Mouse (Mus musculus) forebrain, embryonic 13.5 days (tissue): Measurements from ENCODE around the gene Vmn1r81. TPM values are rescaled to one million over a fixed set of nuclear protein-coding genes. Genes with fewer than 3 reads are reported as not detected.

Experiments used
- ATAC-seq: fragments of 200-750 bp; cut with Nextera tagmentation; 2 replicates; pipeline ENCODE4 v1.8.0; 2017
- H3K27ac ChIP-seq: fragments of 300-500 bp; sonication (generic); 2 replicates; pipeline ENCODE4 v1.5.1; 2015; ENCODE audit warnings: inconsistent platforms, mild to moderate bottlenecking, moderate library complexity
- H3K27me3 ChIP-seq: fragments of 300-500 bp; sonication (generic); 2 replicates; pipeline ENCODE4 v1.6.1; 2015; ENCODE audit warnings: mild to moderate bottlenecking, inconsistent platforms
- H3K36me3 ChIP-seq: fragments of 300-500 bp; sonication (generic); 2 replicates; pipeline ENCODE4 v1.6.1; 2015; ENCODE audit warnings: mild to moderate bottlenecking, inconsistent platforms; ENCODE audit not compliant: poor library complexity, severe bottlenecking
- H3K4me1 ChIP-seq: fragments of 300-500 bp; sonication (generic); 2 replicates; pipeline ENCODE4 v1.6.1; 2015; ENCODE audit warnings: inconsistent platforms
- H3K4me2 ChIP-seq: fragments of 300-500 bp; sonication (generic); 2 replicates; pipeline ENCODE4 v1.6.1; 2015; ENCODE audit warnings: inconsistent platforms, mild to moderate bottlenecking, moderate library complexity
- H3K4me3 ChIP-seq: fragments of 300-500 bp; sonication (generic); 2 replicates; pipeline ENCODE4 v1.5.1; 2015; ENCODE audit warnings: mild to moderate bottlenecking, inconsistent platforms
- H3K9ac ChIP-seq: fragments of 300-500 bp; sonication (generic); 2 replicates; pipeline ENCODE4 v1.6.1; 2015; ENCODE audit warnings: mild to moderate bottlenecking, inconsistent platforms
- H3K9me3 ChIP-seq: fragments of 300-500 bp; sonication (generic); replicated peaks from 2 replicates; pipeline ENCODE4 v1.6.1; 2016; ENCODE audit warnings: inconsistent platforms
- WGBS: fragments of 180-500 bp; shearing (Covaris S2); methylation state at CpG from one replicate; pipeline ENCODE4 v1.1.7; 2015; 5-methylcytosine and 5-hydroxymethylcytosine counted together
- polyA plus RNA-seq: library from polyadenylated mRNA; unstranded; fragments of >200 nt; fragmentation: Nextera tagmentation; extraction: Ambion mirVana; gene quantifications from 2 replicates; pipeline ENCODE4 v1.2.1, GENCODE M21; 2015

Gene Vmn1r81
- polyA plus RNA-seq, result not detected in 2 replicates

DNA sequence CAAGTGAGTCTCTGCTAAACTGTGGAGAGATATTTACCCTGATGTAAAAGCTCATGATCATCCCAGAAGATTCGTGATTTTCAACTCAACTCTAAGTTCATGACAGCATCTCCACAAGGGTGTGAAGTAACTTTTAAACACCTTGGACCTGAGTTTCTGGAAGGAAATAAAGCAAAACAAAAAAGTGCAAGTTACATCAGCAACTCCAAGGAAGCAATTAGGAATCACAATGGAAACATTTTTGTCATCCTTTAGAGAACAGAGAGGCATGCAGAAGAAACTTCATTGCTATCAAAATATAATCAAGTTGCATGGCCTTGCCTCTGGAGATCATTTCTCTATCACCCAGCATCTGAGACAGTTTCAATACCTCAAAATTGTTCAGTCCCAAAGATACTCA is at the start of gene Vmn1r81:
Gene Vmn1r81 (minus strand): TSS at position 101 of the 400 bp plus-strand sequence.
- ATAC-seq, result no peak
- WGBS, result 67% methylated on average over 1 of the region's 1 CpGs
- H3K27ac ChIP-seq, result no peak within 1 kb of the TSS

DNA sequence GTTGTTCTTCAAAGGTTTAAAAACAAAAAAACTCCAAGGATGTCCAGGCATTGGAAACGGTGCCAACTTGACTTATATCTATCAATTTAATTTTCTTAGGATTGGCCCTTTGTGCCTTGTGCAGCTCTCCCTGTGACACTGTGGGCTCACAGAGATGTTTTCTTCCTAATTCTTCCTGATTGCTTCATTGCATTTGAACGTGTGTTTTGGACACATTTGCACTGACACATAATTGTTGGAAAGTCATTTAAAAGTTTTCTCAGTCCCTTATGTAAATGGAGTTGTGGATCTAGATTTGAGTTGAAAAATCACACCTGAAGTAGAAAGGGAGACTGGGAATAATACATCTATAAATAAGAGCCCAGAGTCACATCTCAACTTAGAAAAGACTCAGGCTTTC is 32.1 kb upstream of the Vmn1r81 start, which contains the start of gene Vmn1r82:
Gene Vmn1r82 (plus strand): TSS at position 301 of the 400 bp plus-strand sequence.
- H3K4me3 ChIP-seq, result no peak within 1 kb of the TSS
- no peak within 1 kb of the TSS for H3K9ac ChIP-seq
- no peak for ATAC-seq
- H3K4me1 ChIP-seq, result no peaks in the 10 kb centered on the region
- H3K9me3 ChIP-seq, result peaks cover 14% of the 10 kb centered on the region
- no peaks in the 10 kb centered on the region for H3K36me3 ChIP-seq
- H3K27me3 ChIP-seq, result no peaks in the 10 kb centered on the region
- WGBS, result 69% methylated on average over 2 of the region's 2 CpGs
- H3K27ac ChIP-seq, result no peak within 1 kb of the TSS
- no peak within 1 kb of the TSS for H3K4me2 ChIP-seq

More for the DNA sequence above, at the start of gene Vmn1r81:
- Histone ChIP-seq H3K4me2 (no peak within 1 kb of the TSS), H3K9ac (no peak within 1 kb of the TSS), H3K4me3 (no peak within 1 kb of the TSS), H3K27me3 (no peaks in the 10 kb centered on the region), H3K4me1 (no peaks in the 10 kb centered on the region), H3K9me3 (peaks cover 17% of the 10 kb centered on the region), H3K36me3 (no peaks in the 10 kb centered on the region)

DNA sequence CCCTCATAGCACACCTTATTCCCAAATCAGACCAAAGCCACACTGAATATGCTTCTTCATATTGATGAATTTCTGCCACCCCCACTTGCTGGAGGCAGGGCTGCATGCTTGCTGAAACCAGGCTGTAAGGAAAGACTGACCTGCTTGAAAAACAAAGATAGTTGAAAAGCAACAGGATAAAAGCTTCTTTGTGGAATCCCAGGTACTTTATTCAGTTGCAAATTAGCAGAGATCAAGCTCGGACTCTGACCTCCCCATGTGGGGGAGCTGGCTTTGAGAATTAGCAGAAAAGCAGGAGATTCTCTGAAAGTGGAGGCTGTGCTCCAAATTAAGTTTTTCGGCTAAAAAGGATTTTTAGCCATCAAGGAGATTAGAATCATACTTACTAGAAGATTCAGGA is 63.9 kb downstream of the Vmn1r81 start:
- Histone ChIP-seq H3K36me3 (no peaks in the 10 kb centered on the region), H3K27ac (no peak overlapping the region), H3K27me3 (no peaks in the 10 kb centered on the region), H3K4me2 (no peak overlapping the region), H3K4me1 (no peaks in the 10 kb centered on the region), H3K9ac (no peak overlapping the region), H3K4me3 (no peak overlapping the region), H3K9me3 (peaks cover 13% of the 10 kb centered on the region)
- ATAC-seq, result no peak
- WGBS, result 53% methylated on average over 2 of the region's 2 CpGs

Other genes with a start within 250 kb of the Vmn1r81 start
- gene Vmn1r77, start 231.5 kb downstream of the Vmn1r81 start, polyA plus RNA-seq, result not detected in 2 replicates
- gene Vmn1r78, start 118.0 kb downstream of the Vmn1r81 start, polyA plus RNA-seq, result not detected in 2 replicates
- gene Vmn1r79, start 97.0 kb downstream of the Vmn1r81 start, polyA plus RNA-seq, result not detected in 2 replicates
- not detected in 2 replicates for gene Vmn1r80, start 79.0 kb downstream of the Vmn1r81 start, polyA plus RNA-seq
- not detected in 2 replicates for gene Vmn1r82, start 32.2 kb upstream of the Vmn1r81 start, polyA plus RNA-seq
- gene Vmn1r83, start 61.2 kb upstream of the Vmn1r81 start, polyA plus RNA-seq, result not detected in 2 replicates
- gene Vmn1r84, start 101.0 kb upstream of the Vmn1r81 start, polyA plus RNA-seq, result not detected in 2 replicates
- gene Zfp551, start 154.5 kb upstream of the Vmn1r81 start, polyA plus RNA-seq, result 5.5 and 6.9 TPM in 2 replicates
- gene Zfp606, start 210.0 kb upstream of the Vmn1r81 start, polyA plus RNA-seq, result 48.8 and 50.7 TPM in 2 replicates
- gene 2900092C05Rik, start 244.2 kb upstream of the Vmn1r81 start, polyA plus RNA-seq, result not detected in 2 replicates